Mouse (Mus musculus) layer of hippocampus, adult 9-11 months (tissue): ENCODE results near the gene Ybey.

Experiments used
- DNase-seq: peaks from one replicate; pipeline ENCODE4 v3.0.0; 2022

The Ybey gene

DNA sequence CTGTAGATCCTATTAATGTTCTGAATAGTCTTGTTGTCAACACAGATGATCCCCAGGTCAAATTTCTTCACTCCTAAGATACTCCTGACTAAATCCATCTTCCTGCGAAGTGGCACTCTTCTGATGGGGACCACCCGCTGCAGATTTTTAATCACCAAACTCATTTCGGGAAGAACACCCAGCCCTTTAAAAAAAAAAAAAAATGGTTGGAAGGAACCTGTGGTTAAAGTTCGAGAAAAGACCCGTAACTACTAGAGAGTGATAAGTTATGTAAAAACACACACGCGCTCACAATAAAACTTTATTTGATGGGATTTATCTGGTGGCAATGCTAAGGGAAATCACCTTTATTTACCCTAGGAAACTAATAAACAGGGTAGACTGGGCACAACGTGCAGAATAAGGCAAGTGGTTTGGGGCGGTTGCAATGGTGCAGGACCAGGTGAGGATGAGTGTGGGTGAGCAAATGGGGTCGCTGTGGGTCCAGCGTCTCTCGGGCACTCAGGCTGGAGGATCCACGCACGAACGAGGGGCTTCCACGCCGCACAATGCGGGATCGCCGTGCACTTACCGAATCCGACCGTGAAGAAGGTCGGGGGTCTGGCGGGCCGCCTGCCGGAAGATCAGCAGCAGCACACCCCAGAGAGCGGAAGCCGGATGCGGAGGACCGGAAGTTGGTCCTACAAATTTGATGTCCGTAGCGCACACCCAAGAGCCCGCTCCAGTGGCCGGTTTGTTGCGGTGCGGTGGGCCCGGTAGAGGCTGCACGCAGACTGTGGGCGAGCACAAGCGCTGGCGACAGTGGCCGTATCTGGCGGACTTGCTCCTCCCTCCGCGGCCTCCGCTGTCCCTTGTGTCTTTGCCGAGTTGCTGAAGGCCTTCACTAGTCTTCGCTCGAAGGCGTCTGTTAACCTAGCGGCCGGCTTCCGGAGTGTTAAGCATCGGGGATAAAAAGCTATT, at the start of gene Ybey, which contains the start of gene Mcm3ap:
Gene Ybey (minus strand): TSS at position 912 of the 960 bp plus-strand sequence.
Gene Mcm3ap (plus strand): TSS at position 725 of the 960 bp plus-strand sequence.
- DNase-seq: peak; percentile 86

GRCm38 (mm10) chr10:76512965-76513583, 44.2 kb upstream of the Ybey start:
- DNase-seq: peak; percentile 27

DNA sequence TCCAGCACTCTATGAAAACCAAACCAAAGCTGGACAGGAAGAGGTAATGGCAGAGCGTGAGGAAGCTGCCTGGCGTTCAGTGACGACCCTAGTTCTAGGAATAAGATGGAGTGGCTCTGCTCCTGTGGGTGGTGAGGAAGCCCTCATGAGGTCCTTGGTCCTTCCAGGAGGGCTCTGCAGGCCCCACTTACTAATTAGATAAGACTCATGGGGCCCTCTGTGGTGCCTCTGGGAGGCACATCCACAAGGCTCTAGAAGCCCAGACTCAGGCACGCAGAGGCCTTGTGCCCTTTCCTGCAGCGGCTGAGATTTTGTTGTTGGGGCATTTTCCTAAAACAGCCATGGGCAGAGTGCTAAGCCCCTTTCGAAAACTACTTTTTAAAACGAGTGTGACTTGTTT, 37.0 kb upstream of the Ybey start:
- DNase-seq: no peak

- no peak for DNase-seq
Observed at GRCm38 (mm10) chr10:76504271-76504943, 35.5 kb upstream of the Ybey start.

DNA sequence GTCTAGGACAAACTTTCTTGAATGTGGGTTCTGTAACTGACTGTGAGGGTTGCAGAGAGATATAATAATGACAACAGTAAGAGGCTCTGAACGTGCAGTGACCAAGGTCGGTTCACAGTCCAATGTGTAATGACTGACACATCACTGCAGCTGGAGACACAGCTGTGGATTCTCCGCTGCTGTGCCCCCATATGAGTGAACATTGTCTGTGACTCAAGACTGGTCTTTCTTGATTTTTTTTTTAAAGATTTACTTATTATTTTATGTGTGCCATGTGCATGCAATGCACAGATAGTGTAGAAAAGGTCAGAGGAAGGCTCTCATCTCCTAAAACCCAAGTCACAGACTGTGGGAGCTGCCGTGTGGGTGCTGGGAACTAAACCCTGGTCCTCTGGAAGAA, 28.6 kb upstream of the Ybey start:
- DNase-seq: no peak

DNA sequence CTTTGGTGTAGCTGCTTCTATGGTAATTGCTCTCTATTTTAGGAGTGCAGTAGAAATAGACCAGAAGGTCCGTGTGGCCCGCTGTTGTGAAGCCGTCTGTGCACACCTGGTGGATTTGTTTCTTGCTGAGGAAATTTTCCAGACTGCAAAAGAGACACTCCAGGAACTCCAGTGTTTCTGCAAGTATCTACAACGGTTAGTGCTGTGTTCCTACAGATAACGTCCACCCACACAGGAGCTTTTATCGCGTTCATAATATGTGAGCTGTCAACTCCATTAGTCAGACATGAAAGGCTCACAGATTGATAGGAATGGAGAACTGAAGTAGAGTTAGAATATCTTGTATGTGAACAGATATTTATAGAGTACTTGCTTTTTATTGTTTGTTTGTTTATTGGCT, 27.5 kb upstream of the Ybey start:
- DNase-seq: peak; percentile 48

DNA sequence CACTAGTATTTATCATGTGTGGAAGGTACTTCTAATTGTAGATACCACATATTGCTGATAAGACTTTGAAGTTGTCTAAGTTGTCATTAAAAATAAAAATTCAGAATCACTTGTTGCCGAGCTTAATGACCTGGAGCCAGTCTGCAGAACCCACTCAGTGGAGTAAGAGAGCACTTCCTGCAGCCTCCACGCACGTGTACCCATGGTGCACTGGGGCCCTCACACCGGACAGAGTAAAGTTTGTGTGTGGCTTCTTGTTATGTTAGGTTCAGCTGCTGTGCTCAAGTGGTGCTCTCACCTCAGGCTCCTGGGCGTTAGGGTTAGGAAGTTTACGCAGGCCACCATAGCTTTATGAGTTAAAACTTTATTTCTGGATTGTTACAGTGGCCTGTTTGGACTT, 26.6 kb upstream of the Ybey start:
- no peak for DNase-seq

GRCm38 (mm10) chr10:76493527-76493926, 24.6 kb upstream of the Ybey start:
- DNase-seq: no peak

- no peak for DNase-seq
Observed at GRCm38 (mm10) chr10:76489205-76489604, 20.3 kb upstream of the Ybey start.

DNA sequence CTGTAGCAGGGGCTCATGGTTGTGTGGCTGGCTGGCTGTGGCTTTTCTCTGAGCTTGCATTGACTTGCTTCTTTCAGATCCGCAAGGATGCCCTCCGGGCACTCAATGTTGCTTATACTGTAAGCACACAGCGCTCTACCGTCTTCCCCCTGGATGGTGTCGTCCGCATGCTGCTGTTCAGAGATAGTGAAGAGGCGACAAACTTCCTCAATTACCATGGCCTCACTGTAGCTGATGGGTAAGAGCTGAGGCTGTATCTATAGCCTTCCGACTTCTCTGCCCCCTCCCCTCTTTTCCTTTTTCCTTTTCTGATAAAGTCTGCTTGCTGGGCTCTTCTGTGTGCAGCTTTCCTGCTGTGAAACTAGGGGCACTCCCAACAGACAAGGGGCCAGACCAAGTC, 19.4 kb upstream of the Ybey start:
- DNase-seq: no peak

DNA sequence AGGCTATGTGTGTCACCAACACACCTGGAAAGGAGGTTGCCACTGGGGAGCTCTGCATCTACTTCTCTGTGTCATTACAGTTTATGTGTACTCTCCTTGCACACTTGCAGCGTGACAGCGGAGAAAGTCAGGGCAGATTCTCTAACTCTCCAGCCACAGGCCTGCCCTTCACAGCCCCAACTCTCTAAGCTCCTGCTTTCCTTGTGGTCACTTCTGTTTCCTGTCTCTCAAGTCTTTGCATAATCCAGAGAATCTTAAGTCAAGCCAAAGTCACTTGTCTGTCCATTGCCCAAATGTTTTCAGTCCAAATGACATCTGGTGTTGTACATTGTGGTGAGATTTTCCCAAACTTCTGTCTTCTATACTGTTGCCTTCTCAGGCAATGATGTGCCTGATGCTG, 17.4 kb upstream of the Ybey start:
- DNase-seq: no peak

- no peak for DNase-seq
Observed at GRCm38 (mm10) chr10:76481480-76481879, 12.6 kb upstream of the Ybey start.

DNA sequence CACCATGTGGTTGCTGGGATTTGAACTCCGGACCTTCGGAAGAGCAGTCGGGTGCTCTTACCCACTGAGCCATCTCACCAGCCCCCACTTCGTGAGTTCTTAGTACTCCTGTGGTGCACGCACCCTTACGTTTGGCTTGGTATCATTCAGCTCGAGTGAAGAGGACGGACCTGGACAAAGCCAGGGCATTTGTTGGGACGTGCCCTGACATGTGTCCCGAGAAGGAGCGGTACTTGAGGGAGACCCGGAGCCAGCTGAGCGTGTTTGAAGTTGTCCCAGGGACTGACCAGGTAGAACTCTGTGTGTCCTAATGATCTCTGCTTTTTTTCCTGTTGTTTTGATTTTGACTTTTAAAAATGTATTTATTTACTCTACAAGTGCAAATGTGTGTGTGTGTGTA, 11.9 kb upstream of the Ybey start:
- no peak for DNase-seq

DNA sequence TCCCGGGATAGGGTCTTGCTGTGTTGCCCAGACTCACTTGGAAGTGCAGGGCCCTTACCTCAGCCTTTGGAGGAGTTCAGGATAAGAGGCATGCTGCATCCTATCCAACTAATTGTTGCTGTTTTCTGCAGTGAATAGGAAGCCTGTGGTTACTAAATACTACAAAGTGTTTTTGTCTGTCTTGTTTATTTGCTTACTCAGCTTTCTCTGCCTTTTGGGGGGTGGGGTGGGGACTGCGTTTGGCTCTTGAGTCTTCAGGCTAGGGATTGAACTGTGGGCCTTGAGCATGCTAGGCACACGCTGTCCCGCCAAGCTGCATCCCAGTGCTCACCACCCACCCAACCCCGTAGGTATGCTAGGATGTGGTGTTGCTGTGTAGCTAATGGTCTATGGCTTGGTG, 4.8 kb upstream of the Ybey start:
- no peak for DNase-seq

- DNase-seq: no peak
Observed at GRCm38 (mm10) chr10:76462721-76463120, 6.2 kb downstream of the Ybey start.

- DNase-seq: no peak
Observed at GRCm38 (mm10) chr10:76462312-76462711, 6.6 kb downstream of the Ybey start.

- no peak for DNase-seq
Observed at GRCm38 (mm10) chr10:76461255-76461654, 7.7 kb downstream of the Ybey start.

DNA sequence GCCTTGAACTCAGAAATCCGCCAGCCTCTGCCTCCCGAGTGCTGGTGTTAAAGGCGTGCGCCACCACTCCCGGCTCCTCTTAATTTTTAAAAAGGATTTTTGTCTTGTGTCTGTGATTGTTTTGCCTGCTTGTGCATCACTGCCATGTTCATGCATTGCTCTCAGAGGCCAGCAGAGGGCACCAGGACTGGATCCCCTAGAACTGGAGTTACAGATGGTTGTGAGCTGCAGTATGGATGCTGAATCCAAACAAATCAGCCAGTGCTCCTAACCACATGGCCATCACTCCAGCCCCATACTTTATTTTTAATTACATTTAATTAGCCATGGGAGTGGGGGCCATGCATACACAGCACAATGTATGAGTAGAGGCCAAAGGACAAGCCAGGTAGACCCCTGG, 13.6 kb downstream of the Ybey start:
- DNase-seq: peak; percentile 43

DNA sequence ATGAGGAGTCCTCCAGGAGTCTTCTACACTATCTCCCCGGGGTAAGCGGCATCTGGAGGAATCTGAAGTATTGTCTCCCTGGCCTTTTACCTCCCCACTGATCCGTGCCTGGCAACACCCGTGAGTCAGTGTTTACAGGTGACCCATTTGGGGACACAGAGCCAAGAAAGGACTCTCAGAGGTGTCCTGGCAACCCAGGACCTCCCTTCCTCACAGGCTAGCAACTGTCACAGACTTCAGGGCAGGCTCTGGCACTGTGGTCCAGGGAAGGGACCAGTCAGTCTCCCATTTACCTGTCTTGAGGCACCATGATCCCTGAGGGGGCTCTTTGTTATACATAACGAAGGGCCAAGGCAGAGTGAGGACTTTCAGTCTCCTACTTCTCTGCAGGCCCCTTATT, 20.1 kb downstream of the Ybey start, which contains the start of gene 2610028H24Rik:
Gene 2610028H24Rik (plus strand): TSS at position 231 of the 400 bp plus-strand sequence.
- DNase-seq: no peak

DNA sequence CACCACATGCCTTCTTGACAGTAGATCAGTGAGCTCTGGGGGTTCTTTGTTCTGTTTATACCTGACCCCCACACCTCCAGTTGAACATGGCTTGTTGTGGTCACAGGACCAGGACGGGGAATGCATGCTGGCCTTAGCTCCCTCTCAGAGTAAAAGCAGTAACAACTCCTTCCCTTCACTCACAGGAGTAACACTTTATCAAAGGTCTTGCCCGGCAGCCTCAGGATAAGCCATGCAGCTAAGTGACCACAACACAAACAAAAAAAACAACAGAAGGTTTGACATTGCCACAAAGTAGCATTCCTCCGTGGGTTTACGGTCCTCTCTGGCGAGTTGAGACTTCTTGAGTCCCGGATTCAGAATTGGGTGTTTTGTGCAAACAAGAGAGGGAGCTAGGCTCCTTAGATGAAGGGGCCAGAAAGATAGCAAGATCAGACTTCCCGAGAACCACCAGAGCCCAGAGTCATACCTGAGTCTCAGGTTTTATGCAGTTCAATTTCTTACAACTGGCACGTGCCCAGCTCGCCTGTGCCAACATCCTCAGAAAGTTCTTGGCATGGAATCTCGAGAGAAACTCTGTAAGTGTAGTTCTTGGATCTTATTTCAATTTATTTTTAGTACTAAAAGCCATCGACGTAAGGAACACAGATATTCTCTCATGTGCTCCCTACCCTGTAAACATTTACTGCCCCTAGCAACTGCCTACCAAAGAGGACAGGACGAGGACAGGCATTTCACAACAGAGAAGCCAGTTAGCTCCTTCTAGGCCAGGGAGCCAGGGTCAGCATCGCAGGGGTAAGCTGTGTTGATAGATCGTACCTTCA, 21.3 kb downstream of the Ybey start:
- DNase-seq: no peak

GRCm38 (mm10) chr10:76445996-76446681, 22.8 kb downstream of the Ybey start:
- no peak for DNase-seq
